Mouse (Mus musculus) skeletal muscle tissue, adult 2 months (tissue): ENCODE measurements around the gene Olfr393.

Source experiments
- DNase-seq: peaks from one replicate; pipeline ENCODE4 v3.0.0-alpha.2; 2012; ENCODE audit warnings: low read depth, low spot score

Gene Olfr393

DNA sequence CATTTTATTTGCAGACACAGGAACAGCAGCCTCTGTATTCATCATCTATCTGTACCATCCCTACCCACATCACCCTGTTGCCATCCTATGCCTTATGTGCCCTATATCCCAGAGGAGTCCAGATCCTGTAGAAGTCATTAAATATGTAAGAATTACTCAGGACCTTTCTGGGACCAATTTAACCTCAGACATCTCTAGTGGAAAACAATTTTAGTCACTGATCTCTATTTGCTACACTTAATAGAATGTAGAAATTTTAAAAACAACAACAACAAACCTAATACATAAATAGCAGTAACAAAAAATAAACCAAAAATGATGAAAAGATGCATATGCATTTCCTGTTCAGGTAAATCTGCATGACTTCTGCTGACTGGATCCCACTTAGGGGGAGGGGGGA, at the start of gene Olfr393:
Olfr393 (minus strand) TSS at position 101 of the 400 bp plus-strand sequence.
- DNase-seq: no peak

DNA sequence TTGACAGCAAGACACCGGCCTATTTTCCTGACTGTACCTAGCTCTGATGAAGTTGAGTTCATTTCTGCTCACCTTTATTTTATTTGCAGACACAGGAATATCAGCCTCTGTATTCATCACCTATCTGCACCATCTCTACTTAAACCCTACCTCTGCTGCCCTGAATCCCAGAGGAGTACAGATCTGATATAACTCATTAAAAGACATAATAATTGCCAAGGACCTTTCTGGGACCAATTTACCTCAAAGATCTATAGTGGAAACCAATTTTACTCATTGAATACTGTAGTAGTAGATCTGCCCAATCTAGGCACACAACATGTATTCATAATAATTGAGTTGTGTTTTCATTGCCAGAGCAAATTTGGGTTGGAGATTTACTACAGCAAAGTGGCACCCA, 39.4 kb upstream of the Olfr393 start, which contains the start of gene Olfr394:
Olfr394 (minus strand) TSS at position 101 of the 400 bp plus-strand sequence.
- DNase-seq: no peak

DNA sequence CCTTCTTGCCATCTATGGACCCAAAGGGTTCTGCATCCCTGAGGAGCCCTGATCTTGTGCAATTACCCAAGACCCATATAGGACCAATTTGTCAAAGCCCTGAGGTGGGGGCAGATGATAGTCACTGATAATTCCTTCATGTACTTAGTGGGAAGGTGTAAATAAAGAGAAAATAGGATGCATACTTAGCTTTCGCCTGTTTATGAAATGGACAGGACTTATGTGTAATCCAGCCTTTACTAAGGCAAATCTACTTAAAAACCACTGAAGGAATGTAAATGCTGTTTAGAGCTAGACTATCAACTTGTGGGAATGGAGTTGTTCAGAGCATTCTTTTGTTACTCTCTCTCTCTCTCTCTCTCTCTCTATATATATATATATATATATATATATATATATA, 34.3 kb downstream of the Olfr393 start, which contains the start of gene Olfr392:
Olfr392 (minus strand) TSS at position 101 of the 400 bp plus-strand sequence.
- no peak for DNase-seq

DNA sequence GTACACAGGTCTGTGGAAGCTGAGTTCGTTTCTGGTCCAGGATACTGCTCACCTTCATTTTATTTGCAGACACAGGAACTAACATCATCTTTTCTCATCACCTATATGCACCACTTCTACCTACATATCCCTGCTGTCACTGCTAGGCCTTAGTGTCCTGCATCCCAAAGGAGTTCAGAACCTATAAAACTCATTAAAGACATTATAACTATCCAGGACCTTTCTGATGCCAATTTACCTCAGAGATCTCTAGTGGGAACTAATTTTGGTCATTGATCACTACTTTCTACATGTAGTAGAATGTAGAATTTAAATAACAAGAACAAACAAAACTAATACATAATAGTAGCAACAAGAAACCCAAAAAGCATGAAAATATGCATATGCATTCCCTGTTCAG, 48.3 kb downstream of the Olfr393 start, which contains the start of gene Olfr391-ps:
Olfr391-ps (minus strand) TSS at position 101 of the 400 bp plus-strand sequence.
- no peak for DNase-seq
